9 mouse cellular contexts compared by ENCODE assay signal in the genomic region with DNA sequence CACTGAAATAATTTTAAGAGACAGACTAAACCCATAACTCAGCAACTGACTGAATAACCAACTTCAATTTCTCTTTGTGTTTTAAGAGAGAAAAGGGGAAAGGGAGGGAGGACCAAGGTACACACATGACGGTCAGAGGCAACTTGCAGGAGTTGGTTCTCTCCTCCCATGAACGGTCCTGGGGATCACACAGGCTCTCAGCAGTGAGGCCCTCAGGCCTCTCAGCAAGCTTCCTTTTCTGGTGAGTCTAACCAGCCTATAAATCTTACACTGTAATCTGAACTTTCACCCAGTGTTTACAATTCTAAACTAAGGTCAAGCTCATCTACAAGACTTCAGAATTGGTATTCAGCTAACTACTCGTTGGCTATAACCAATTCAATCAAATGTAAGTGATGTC. TPM values are rescaled to one million over a fixed set of nuclear protein-coding genes. Genes with fewer than 3 reads are reported as not detected.
DNase-seq lines count a peak whose midpoint lies in the region; ATAC-seq and TF ChIP-seq lines count a peak whose summit lies in the region.
"Had no signal": no experiment of that assay in that cellular context is flagged by ENCODE, and none has a peak within 500 bp of the region (broad histone marks: within the 10 kb centered on the region; RNA-seq: fewer than 3 reads in every experiment).

No protein-coding gene starts in this region.

- no peak for ATAC-seq in megakaryocyte, adult 5-6 weeks (ENCODE audit: poor library complexity, severe bottlenecking)
- ATAC-seq in limb, embryonic 14.5 days (ENCODE audit: low FRiP score, low read depth) = no peak

- 31% methylated on average over 3 of the region's 3 CpGs for WGBS in heart, adult 2 months
- WGBS in limb, embryonic 14.5 days = 41% methylated on average over 3 of the region's 3 CpGs

- no peak for TF ChIP-seq POLR2A in heart, adult 2 months (IDR thresholded peaks at IDR 0.05; ENCODE audit: insufficient read depth, low read depth, low read length)
- no peak for TF ChIP-seq POLR2A in limb, embryonic 14.5 days (IDR thresholded peaks at IDR 0.05; ENCODE audit: borderline replicate concordance, extremely low read depth, insufficient read depth, insufficient read length)

- DNase-seq in heart, adult 2 months = peak in 1 of 2 experiments; percentile 34
- no peak for DNase-seq in heart, postnatal 14 days
- DNase-seq in limb, embryonic 14.5 days (ENCODE audit: low spot score) = no peak
- peak; percentile 54 for DNase-seq in skeletal muscle tissue, adult 2 months (ENCODE audit: low read depth, low spot score)
- DNase-seq in adrenal gland, postnatal 4 days (ENCODE audit: low spot score in 2 of 2) = no peak
- DNase-seq in spleen, adult 12 weeks (ENCODE audit: low spot score) = no peak

- no peaks in the 10 kb centered on the region for H3K79me2 ChIP-seq in heart, adult 2 months (replicated peaks; ENCODE audit: control insufficient read depth, insufficient read depth, low read length)

- TF ChIP-seq CTCF in heart, adult 2 months (IDR thresholded peaks at IDR 0.05) = no peak

- peak overlapping the region; percentile 13; the same call in 1 of the 2 replicates for H3K4me2 ChIP-seq in limb, embryonic 14.5 days (replicated peaks; ENCODE audit: low read depth, low read length, severe bottlenecking)

- peak overlapping the region; percentile 62 for H3K4me3 ChIP-seq in heart, adult 2 months
- H3K4me3 ChIP-seq in megakaryocyte, embryonic 14.5 days (replicated peaks) = peak overlapping the region; percentile 96
- no peak overlapping the region for H3K4me3 ChIP-seq in limb, embryonic 14.5 days (replicated peaks; ENCODE audit: low read length)
- H3K4me3 ChIP-seq: stomach, embryonic 15.5 days had no signal

- intact Hi-C loops in heart, adult 2 months (cut with DNase I) = loop anchor here (5.0 kb wide), 1 partner anchor 62 kb away; no protein-coding TSS in a partner anchor
- intact Hi-C loops in heart, postnatal 14 days (cut with DNase I) = loop anchor here (5.0 kb wide), 1 partner anchor 57 kb away; no protein-coding TSS in a partner anchor

- H3K27me3 ChIP-seq in heart, adult 2 months (ENCODE audit: control insufficient read depth, insufficient read depth, low read length) = no peaks in the 10 kb centered on the region
- no peaks in the 10 kb centered on the region for H3K27me3 ChIP-seq in megakaryocyte, embryonic 14.5 days (replicated peaks)
- H3K27me3 ChIP-seq in limb, embryonic 14.5 days (ENCODE audit: control insufficient read depth, insufficient read depth, low read length) = no peaks in the 10 kb centered on the region
- H3K27me3 ChIP-seq: stomach, embryonic 15.5 days had no signal

- peak overlapping the region; percentile 98 for H3K27ac ChIP-seq in heart, adult 2 months
- H3K27ac ChIP-seq in limb, embryonic 14.5 days (replicated peaks; ENCODE audit: low read depth, low read length) = no peak overlapping the region
- H3K27ac ChIP-seq: stomach, embryonic 15.5 days had no signal

- H3K4me1 ChIP-seq in heart, adult 2 months (ENCODE audit: control insufficient read depth, insufficient read depth, low read length) = peaks cover 4% of the 10 kb centered on the region
- peaks cover 58% of the 10 kb centered on the region for H3K4me1 ChIP-seq in megakaryocyte, embryonic 14.5 days
- peaks cover 15% of the 10 kb centered on the region for H3K4me1 ChIP-seq in limb, embryonic 14.5 days (ENCODE audit: control insufficient read depth, insufficient read depth, low read length)

- H3K36me3 ChIP-seq in heart, adult 2 months (ENCODE audit: control insufficient read depth, insufficient read depth, low read length) = peaks cover 37% of the 10 kb centered on the region
- H3K36me3 ChIP-seq in megakaryocyte, embryonic 14.5 days (replicated peaks; ENCODE audit: low read length) = peaks cover 42% of the 10 kb centered on the region
- H3K36me3 ChIP-seq in limb, embryonic 14.5 days (ENCODE audit: control insufficient read depth, insufficient read depth, low read length) = peaks cover 15% of the 10 kb centered on the region
- H3K36me3 ChIP-seq: stomach, embryonic 15.5 days had no signal

- H3K9me3 ChIP-seq in megakaryocyte, embryonic 14.5 days = no peaks in the 10 kb centered on the region
- H3K9me3 ChIP-seq in limb, embryonic 14.5 days (ENCODE audit: control insufficient read depth, low read length) = no peaks in the 10 kb centered on the region
- H3K9me3 ChIP-seq: stomach, embryonic 15.5 days had no signal

- peak overlapping the region; percentile 73 for H3K9ac ChIP-seq in heart, adult 2 months (ENCODE audit: low read depth, low read length)
- no peak overlapping the region for H3K9ac ChIP-seq in limb, embryonic 14.5 days (ENCODE audit: low read depth, low read length, severe bottlenecking)
- H3K9ac ChIP-seq: stomach, embryonic 15.5 days had no signal

- no peak for TF ChIP-seq EP300 in heart, adult 2 months (IDR thresholded peaks at IDR 0.05; ENCODE audit: insufficient read depth, low read depth, low read length)

RNA-seq across cellular contexts. Expression of gene Gpcpd1, which starts 12.3 kb away (rescaled TPM):
- 100 to 1,000 TPM; 135 to 224 TPM for total RNA-seq in heart, adult 2 months (2021)
- polyA plus RNA-seq in heart, adult 2 months (2012; rRNA removed) = 37.5 and 76.6 TPM in 2 replicates
- 100 to 1,000 TPM; 219 to 274 TPM for total RNA-seq in heart, postnatal 14 days (2021)
- 0.64 and 5.3 TPM in 2 replicates for polyA plus RNA-seq in megakaryocyte, embryonic 14.5 days (2012; ENCODE audit: insufficient read depth, low replicate concordance)
- 55.9 and 57.3 TPM in 2 replicates for total RNA-seq in megakaryocyte, adult 5-6 weeks (2015)
- total RNA-seq in megakaryocyte, adult 5-6 weeks (2017) = 49.6 and 52.2 TPM in 2 replicates
- 32.5 and 34.6 TPM in 2 replicates for polyA plus RNA-seq in limb, embryonic 14.5 days (2012; rRNA removed)
- polyA plus RNA-seq in limb, embryonic 14.5 days (2014; fragmentation: Nextera tagmentation; extraction: Ambion mirVana) = 41.7 and 43.4 TPM in 2 replicates
- 10 to 100 TPM; 36.9 to 40.5 TPM for total RNA-seq in adrenal gland, postnatal 4 days (2021)
